9 mouse cellular contexts compared by ENCODE assay signal in the genomic region with DNA sequence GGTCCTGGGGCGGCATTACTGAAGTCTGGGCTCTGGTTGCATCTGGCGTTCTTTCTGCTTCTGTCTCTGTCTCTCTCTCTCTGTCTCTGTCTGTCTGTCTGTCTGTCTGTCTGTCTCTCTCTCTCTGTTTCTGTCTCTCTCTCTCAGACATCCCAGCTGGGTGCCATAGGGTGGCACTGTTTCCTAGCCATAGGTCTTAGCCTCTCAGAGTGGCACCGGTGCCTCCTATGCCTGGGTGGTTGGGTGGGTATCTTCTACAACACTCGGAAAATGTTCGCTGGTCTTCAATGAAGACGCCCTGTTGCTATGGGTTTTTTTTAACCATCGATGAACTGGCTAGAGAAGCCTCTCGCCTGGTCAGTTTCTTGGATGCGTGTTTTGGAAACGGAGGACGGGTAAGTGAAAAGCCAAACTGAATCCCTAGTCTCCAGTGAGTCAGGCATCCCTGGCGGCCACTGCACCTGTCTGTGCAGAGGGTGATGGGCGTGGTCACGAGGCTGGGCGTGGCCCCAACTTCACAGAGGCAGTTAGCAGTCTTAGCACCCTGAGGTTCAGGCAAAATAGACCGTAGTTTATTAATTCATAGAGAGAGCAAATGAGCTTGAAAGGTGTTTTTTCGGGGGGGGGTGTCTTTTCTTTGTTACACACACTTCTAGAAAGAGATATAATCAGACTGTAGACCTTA. TPM values are rescaled to one million over a fixed set of nuclear protein-coding genes. Genes with fewer than 3 reads are reported as not detected.
DNase-seq lines count a peak whose midpoint lies in the region; ATAC-seq and TF ChIP-seq lines count a peak whose summit lies in the region.
"Had no signal": no experiment of that assay in that cellular context is flagged by ENCODE, and none has a peak within 500 bp of the region (broad histone marks: within the 10 kb centered on the region; RNA-seq: fewer than 3 reads in every experiment).

No protein-coding gene starts in this region.

- H3K4me2 ChIP-seq in heart, postnatal 0 days (ENCODE audit: low read depth, low read length), result no peak overlapping the region
- H3K4me2 ChIP-seq in intestine, embryonic 16.5 days (ENCODE audit: low read depth, low read length), result no peak overlapping the region

- peak; percentile 82 for ATAC-seq in heart, postnatal 0 days (ENCODE audit: insufficient read depth, low read depth)
- 0 out of 2 replicates have a peak, but pooled peaks have one; percentile 62 for ATAC-seq in intestine, embryonic 16.5 days
- peak; percentile 57 for ATAC-seq in megakaryocyte progenitor cell, adult 5-6 weeks (replicated peaks; ENCODE audit: poor library complexity)
- no peak; the same call in 1 of the 2 replicates for ATAC-seq in erythroid progenitor cell, adult 5-6 weeks (replicated peaks; ENCODE audit: low FRiP score, poor library complexity, severe bottlenecking)

- DNase-seq in heart, postnatal 0 days (ENCODE audit: low spot score), result peak; percentile 24
- no peak for DNase-seq in heart, adult 8-10 months (ENCODE audit: low spot score)
- DNase-seq in ES-E14 (ENCODE audit: low read depth, low spot score), result peak; percentile 39
- no peak for DNase-seq in right cerebral cortex, postnatal 36 days (ENCODE audit: low spot score in 2 of 2)
- no peak for DNase-seq in spleen, adult 18-20 months

- TF ChIP-seq CTCF in heart, postnatal 0 days (IDR thresholded peaks at IDR 0.05; ENCODE audit: low read depth), result peak; percentile 62

- no peaks in the 10 kb centered on the region for H3K4me1 ChIP-seq in heart, postnatal 0 days (ENCODE audit: control insufficient read depth, insufficient read depth)
- 0 out of 4 replicates have a peak, but pooled peaks cover 0 to 3% of the 10 kb centered on the region in 2 experiments for H3K4me1 ChIP-seq in ES-E14 (ENCODE audit: control insufficient read depth in 2 of 2, insufficient read depth in 2 of 2, low read length in 2 of 2, poor library complexity in 1 of 2)
- H3K4me1 ChIP-seq in intestine, embryonic 16.5 days (ENCODE audit: control insufficient read depth, insufficient read depth, low read length), result no peaks in the 10 kb centered on the region

- no peak for TF ChIP-seq EP300 in heart, postnatal 0 days (IDR thresholded peaks at IDR 0.05; ENCODE audit: low read depth)

- in situ Hi-C loops in ES-E14 (cut with MboI; ENCODE audit: low sequenced_read_pairs in 2 of 2, unreplicated experiment in 2 of 2), result no loop called here

- no peak overlapping the region for H3K4me3 ChIP-seq in heart, postnatal 0 days (ENCODE audit: low read depth, low read length)
- no peak overlapping the region for H3K4me3 ChIP-seq in ES-E14 (ENCODE audit: insufficient read depth in 1 of 2, low read depth in 1 of 2, low read length in 2 of 2, poor library complexity in 1 of 2, severe bottlenecking in 1 of 2)
- no peak overlapping the region for H3K4me3 ChIP-seq in intestine, embryonic 16.5 days (ENCODE audit: low read length)

- no peaks in the 10 kb centered on the region for H3K36me3 ChIP-seq in heart, postnatal 0 days (replicated peaks; ENCODE audit: control insufficient read depth, insufficient read depth, low read length)
- H3K36me3 ChIP-seq in ES-E14 (ENCODE audit: control insufficient read depth, insufficient read depth, low read length, poor library complexity, severe bottlenecking), result no peaks in the 10 kb centered on the region
- H3K36me3 ChIP-seq in intestine, embryonic 16.5 days (ENCODE audit: control insufficient read depth, insufficient read depth, low read length), result no peaks in the 10 kb centered on the region

- WGBS in heart, postnatal 0 days, result 12% methylated on average over 17 of the region's 17 CpGs
- WGBS in intestine, embryonic 16.5 days, result 17% methylated on average over 17 of the region's 17 CpGs

- H3K9me3 ChIP-seq in heart, postnatal 0 days (replicated peaks; ENCODE audit: control insufficient read depth, low read length), result no peaks in the 10 kb centered on the region
- no peaks in the 10 kb centered on the region for H3K9me3 ChIP-seq in ES-E14 (ENCODE audit: control insufficient read depth, insufficient read depth, low read depth, low read length)
- H3K9me3 ChIP-seq in intestine, embryonic 16.5 days (ENCODE audit: control insufficient read depth, low read length), result no peaks in the 10 kb centered on the region

- H3K27me3 ChIP-seq in heart, postnatal 0 days (ENCODE audit: control insufficient read depth, insufficient read depth, low read length), result peaks cover 19% of the 10 kb centered on the region
- H3K27me3 ChIP-seq in intestine, embryonic 16.5 days (replicated peaks; ENCODE audit: control insufficient read depth, insufficient read depth, low read length), result peaks cover 10% of the 10 kb centered on the region; the same call in 1 of the 2 replicates

- no peak overlapping the region for H3K27ac ChIP-seq in heart, postnatal 0 days (ENCODE audit: low read depth)
- no peak overlapping the region for H3K27ac ChIP-seq in ES-E14 (ENCODE audit: insufficient read depth, low read depth, low read length, poor library complexity, severe bottlenecking)
- H3K27ac ChIP-seq in intestine, embryonic 16.5 days (ENCODE audit: low read length), result no peak overlapping the region

- H3K9ac ChIP-seq in heart, postnatal 0 days (replicated peaks; ENCODE audit: low read depth, low read length), result no peak overlapping the region
- H3K9ac ChIP-seq in ES-E14 (ENCODE audit: insufficient read depth, low read depth, low read length, poor library complexity, severe bottlenecking), result no peak overlapping the region
- no peak overlapping the region for H3K9ac ChIP-seq in intestine, embryonic 16.5 days (ENCODE audit: low read depth, low read length)

TF ChIP-seq in ES-E14, 5 proteins besides CTCF, POLR2A, EP300 and RAD21:
- TF ChIP-seq HCFC1 (IDR thresholded peaks at IDR 0.05; ENCODE audit: borderline replicate concordance, insufficient read depth, low read length), result no peak
- no peak for TF ChIP-seq ZC3H11A (IDR thresholded peaks at IDR 0.05; ENCODE audit: borderline replicate concordance, low read depth, low read length)
- TF ChIP-seq ZNF384 (IDR thresholded peaks at IDR 0.05; ENCODE audit: low read depth, low read length), result no peak

RNA-seq across cellular contexts. Expression of a gene that starts 26.5 kb away (rescaled TPM):
- 16.6 and 18.0 TPM in 2 replicates for total RNA-seq in heart, postnatal 0 days (2014; rRNA removed; ENCODE audit: low replicate concordance)
- 5.6 and 6.3 TPM in 2 replicates for polyA plus RNA-seq in heart, postnatal 0 days (2015; fragmentation: Nextera tagmentation; extraction: Ambion mirVana)
- total RNA-seq in heart, adult 8-10 months (2022), result 10 to 100 TPM; 16.2 to 18.2 (median 17.3) TPM
- 9.6 and 17.4 TPM in 2 replicates for total RNA-seq in ES-E14 (2012; rRNA removed)
- polyA plus RNA-seq in intestine, embryonic 16.5 days (2015; fragmentation: Nextera tagmentation; extraction: Ambion mirVana), result 7.1 and 7.2 TPM in 2 replicates
- total RNA-seq in megakaryocyte progenitor cell, adult 5-6 weeks (2015), result 15.8 and 18.8 TPM in 2 replicates
- 11.1 and 20.2 TPM in 2 replicates for total RNA-seq in megakaryocyte progenitor cell, adult 5-6 weeks (2017)
- 7.2 and 9.2 TPM in 2 replicates for total RNA-seq in erythroid progenitor cell, adult 5-6 weeks (2015; ENCODE audit: low replicate concordance)
- total RNA-seq in erythroid progenitor cell, adult 5-6 weeks (2017; ENCODE audit: low replicate concordance), result 3.6 and 5.8 TPM in 2 replicates

RNA-seq across cellular contexts. Expression of a gene that starts 32.5 kb away (rescaled TPM):
- total RNA-seq in heart, postnatal 0 days (2014; rRNA removed; ENCODE audit: low replicate concordance), result not detected in 2 replicates
- not detected in 2 replicates for polyA plus RNA-seq in heart, postnatal 0 days (2015; fragmentation: Nextera tagmentation; extraction: Ambion mirVana)
- total RNA-seq in heart, adult 8-10 months (2022), result not detected
- total RNA-seq in ES-E14 (2012; rRNA removed), result 0.16 TPM in 1 of 2 replicates, not detected in the other
- not detected in 2 replicates for polyA plus RNA-seq in intestine, embryonic 16.5 days (2015; fragmentation: Nextera tagmentation; extraction: Ambion mirVana)
- total RNA-seq in megakaryocyte progenitor cell, adult 5-6 weeks (2015), result not detected in 2 replicates
- not detected in 2 replicates for total RNA-seq in megakaryocyte progenitor cell, adult 5-6 weeks (2017)
- not detected in 2 replicates for total RNA-seq in erythroid progenitor cell, adult 5-6 weeks (2015; ENCODE audit: low replicate concordance)
- not detected in 2 replicates for total RNA-seq in erythroid progenitor cell, adult 5-6 weeks (2017; ENCODE audit: low replicate concordance)
- polyA plus RNA-seq: stomach, embryonic 14.5 days had no signal

RNA-seq across cellular contexts. Expression of a gene that starts 50.5 kb away (rescaled TPM):
- total RNA-seq in heart, postnatal 0 days (2014; rRNA removed; ENCODE audit: low replicate concordance), result 5.0 and 5.9 TPM in 2 replicates
- 9.5 and 10.6 TPM in 2 replicates for polyA plus RNA-seq in heart, postnatal 0 days (2015; fragmentation: Nextera tagmentation; extraction: Ambion mirVana)
- total RNA-seq in heart, adult 8-10 months (2022), result 1 to 10 TPM; 5.4 to 8.7 (median 6.8) TPM
- total RNA-seq in ES-E14 (2012; rRNA removed), result 29.5 and 32.6 TPM in 2 replicates
- 25.8 and 35.5 TPM in 2 replicates for polyA plus RNA-seq in intestine, embryonic 16.5 days (2015; fragmentation: Nextera tagmentation; extraction: Ambion mirVana)
- total RNA-seq in megakaryocyte progenitor cell, adult 5-6 weeks (2015), result 20.7 and 26.2 TPM in 2 replicates
- total RNA-seq in megakaryocyte progenitor cell, adult 5-6 weeks (2017), result 60.9 and 69.2 TPM in 2 replicates
- 4.7 TPM in 1 of 2 replicates, not detected in the other for total RNA-seq in erythroid progenitor cell, adult 5-6 weeks (2015; ENCODE audit: low replicate concordance)
- total RNA-seq in erythroid progenitor cell, adult 5-6 weeks (2017; ENCODE audit: low replicate concordance), result 3.2 and 4.2 TPM in 2 replicates

Comparison
In these comparisons a context has a peak if more than half of its experiments do, and no peak if none do; other contexts are left out.
1. DNase-seq: peak in heart, postnatal 0 days (single experiment) and ES-E14 (single experiment); none in heart, adult 8-10 months (single experiment), right cerebral cortex, postnatal 36 days (0 of 2) and spleen, adult 18-20 months (0 of 2).